Mouse (Mus musculus) embryo, embryonic 9.5 days (tissue): ENCODE results near the gene Eppin.
"Not testable (repeated sequence)": the region's sequence is repeated elsewhere in the genome, so short reads cannot be mapped to it uniquely, and the experiment has no call there.

Experiments
- DNase-seq: peaks from one replicate; pipeline ENCODE4 v3.0.0-alpha.2; 2017; ENCODE audit errors: extremely low spot score

Eppin gene

GRCm38 (mm10) chr2:164593494-164593893, at the start of gene Eppin:
TSS of gene Eppin (minus strand) at chr2:164593594.
- no peak for DNase-seq

GRCm38 (mm10) chr2:164641881-164642673, 48.7 kb upstream of the Eppin start:
- DNase-seq: no peak

DNA sequence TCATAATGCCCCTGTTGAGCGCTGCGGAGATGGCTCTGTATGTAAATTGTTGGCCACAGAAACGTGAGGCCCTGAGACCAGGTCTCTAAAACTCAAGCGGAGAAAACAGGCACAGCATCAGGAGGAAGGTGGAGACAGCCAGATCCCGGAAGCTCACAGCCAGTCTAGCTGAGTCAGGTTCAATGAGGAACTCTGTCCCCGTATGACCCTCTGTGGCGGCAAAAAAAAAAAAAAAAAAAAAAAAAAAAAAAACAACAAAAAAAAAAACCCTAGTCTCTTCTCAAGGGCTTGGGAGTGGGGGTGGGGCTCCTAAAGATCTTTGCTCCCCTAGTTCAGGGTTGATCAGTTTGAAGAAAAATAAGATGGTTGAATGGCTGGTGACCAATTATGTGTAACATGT, 47.7 kb upstream of the Eppin start:
- no peak for DNase-seq

GRCm38 (mm10) chr2:164638696-164639095, 45.3 kb upstream of the Eppin start, which contains the start of gene Wfdc16:
TSS of gene Wfdc16 (minus strand) at chr2:164638796.
- no peak for DNase-seq

DNA sequence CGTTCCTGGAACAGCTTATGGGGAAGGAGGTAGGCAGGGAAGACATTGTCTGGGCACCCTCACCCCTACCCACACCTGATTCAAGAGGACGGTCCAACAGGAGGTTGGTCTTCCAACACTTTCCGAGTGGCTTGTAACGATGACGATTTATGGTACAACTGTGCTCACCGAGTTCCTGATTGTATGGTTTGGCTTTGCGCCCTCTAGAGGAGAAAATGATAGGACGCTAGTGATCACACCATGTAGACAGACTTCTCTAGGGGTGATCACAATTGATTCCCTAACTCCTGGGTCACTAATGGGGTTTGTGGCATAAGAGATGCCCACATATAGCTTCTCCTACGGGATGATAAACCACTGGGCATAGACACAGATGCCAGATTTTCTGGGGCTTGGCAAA, 41.9 kb upstream of the Eppin start:
- DNase-seq: peak; percentile 4

- no peak for DNase-seq
These were observed 28.4 kb upstream of the Eppin start for GRCm38 (mm10) chr2:164621775-164622174.

DNA sequence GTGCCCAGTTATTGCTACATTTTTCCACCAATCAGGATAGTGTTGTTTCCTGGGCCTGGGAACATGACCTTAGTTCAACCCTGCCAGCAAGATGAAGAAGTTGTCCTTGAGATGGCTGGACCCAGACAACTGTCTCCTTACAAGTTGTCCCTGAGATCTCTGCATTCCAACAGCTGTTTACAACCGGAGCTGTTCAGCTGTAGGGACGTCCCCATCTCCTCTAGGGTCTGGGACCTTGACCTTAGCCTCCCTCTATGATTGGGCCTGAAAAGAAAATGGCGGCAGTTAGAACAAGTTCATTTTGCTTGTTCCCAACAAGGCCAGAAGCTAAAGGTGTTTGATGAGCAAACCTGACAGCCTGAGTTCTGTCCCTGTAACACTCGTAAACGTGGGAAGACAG, 25.7 kb upstream of the Eppin start:
- DNase-seq: no peak

GRCm38 (mm10) chr2:164615386-164615785, 22.0 kb upstream of the Eppin start:
- DNase-seq: no peak

GRCm38 (mm10) chr2:164613471-164613870, 20.1 kb upstream of the Eppin start, which contains the start of the genes Wfdc6b and Wfdc8:
TSS of gene Wfdc6b (plus strand) at chr2:164613522.
TSS of gene Wfdc8 (minus strand) at chr2:164613626.
- DNase-seq: not testable (repeated sequence)

DNA sequence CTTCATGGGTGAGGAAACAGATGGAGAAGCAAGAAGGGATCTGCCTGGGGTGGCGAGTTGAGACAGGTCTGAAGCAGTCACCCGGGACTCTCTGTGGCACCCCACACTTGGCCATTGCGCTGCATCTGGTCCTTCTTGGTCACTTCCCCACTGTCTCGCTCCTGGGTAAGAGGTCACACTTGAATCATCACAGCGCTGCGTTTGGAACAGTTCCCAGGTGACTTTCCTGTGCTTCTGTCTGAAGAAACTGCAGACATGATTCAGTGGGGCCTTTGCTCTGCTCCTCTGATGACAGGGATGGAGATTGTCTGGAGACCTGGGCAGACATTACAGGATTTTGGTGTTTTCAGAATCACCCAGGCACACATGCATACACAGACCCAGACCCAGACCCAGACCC, 15.4 kb upstream of the Eppin start:
- no peak for DNase-seq

- DNase-seq: no peak
These were observed 11.0 kb upstream of the Eppin start for GRCm38 (mm10) chr2:164604411-164604810.

- no peak for DNase-seq
These were observed 10.1 kb upstream of the Eppin start for GRCm38 (mm10) chr2:164603482-164603881.

DNA sequence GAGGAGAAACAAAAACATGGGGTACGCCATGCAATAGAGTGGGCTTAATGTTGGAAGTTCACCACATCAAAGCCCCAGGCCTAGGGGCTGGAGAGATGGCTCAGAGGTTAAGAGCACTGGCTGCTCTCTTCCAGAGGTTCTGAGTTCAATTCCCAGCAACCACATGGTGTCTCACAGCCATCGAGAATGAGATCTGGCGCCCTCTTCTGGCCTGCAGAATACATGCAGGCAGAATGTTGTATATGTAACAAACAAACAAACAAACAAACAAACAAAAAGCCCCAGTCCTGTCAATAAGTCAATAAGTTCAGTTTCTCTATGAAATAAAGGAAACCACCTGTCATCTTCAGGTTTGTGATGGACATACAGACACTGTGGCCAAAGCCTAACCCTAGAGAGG, 6.8 kb upstream of the Eppin start:
- no peak for DNase-seq

GRCm38 (mm10) chr2:164592014-164592413, 1.4 kb downstream of the Eppin start:
- DNase-seq: peak; percentile 63

DNA sequence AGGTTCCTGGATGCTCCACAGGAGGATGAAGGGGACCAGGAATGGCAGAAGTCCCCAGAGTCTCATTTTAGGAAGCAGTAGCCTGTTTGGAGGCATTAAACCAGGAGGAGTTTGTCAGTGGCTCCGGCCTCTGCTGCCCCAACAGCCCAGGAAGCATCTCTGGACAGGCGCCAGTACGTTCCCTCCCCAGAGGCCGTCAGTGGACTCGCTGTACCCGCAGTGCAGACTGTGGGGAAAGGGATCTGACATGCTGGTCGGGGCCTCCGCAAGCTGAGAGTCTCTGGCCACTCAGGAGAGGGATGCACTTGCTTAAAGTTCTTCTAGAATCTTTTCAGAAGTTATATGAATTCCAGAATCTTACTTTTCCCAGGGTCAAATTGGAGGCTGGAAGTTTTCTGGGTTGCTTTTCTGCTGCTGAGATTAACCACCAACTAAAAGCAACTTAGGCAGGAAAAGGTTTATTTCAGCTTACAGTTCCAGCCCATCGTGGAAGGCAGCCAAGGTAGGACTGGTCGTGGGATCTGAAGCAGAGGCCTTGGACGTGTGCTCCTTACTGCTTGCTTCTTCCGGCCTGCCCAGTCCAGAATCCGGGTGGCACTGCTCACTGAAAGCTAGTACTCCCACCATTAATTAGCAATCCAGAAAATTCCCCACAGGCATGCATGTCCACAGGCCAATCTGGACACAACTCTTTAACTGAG, 8.2 kb downstream of the Eppin start, which contains the start of gene Wfdc6a:
Gene Wfdc6a, minus strand, starts transcription at position 423 of the 701 bp plus-strand sequence.
- not testable (repeated sequence) for DNase-seq

- DNase-seq: not testable (repeated sequence)
These were observed 20.0 kb downstream of the Eppin start, which contains the start of gene Spint3 for GRCm38 (mm10) chr2:164573359-164573758. TSS of gene Spint3 (minus strand) at chr2:164573459.

- no peak for DNase-seq
These were observed 25.9 kb downstream of the Eppin start for GRCm38 (mm10) chr2:164567460-164567859.

DNA sequence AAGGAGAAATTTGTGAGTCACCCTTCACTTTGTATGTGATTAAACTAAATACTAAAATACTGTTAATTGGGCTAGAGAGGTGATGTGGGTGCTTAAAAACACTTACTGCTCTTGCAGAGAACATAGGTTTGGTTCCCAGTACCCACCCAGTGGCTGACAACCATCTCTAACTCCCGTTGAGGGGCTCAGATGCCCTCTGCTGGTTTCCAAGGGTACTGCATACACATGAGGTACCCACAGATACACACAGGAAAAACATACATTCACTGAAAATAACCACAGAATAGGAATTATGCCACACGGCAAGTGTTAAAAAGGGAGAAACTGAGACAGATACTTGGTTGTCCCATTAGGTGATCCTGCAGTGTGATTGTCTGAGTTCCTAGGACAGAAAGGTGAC, 26.4 kb downstream of the Eppin start:
- no peak for DNase-seq

DNA sequence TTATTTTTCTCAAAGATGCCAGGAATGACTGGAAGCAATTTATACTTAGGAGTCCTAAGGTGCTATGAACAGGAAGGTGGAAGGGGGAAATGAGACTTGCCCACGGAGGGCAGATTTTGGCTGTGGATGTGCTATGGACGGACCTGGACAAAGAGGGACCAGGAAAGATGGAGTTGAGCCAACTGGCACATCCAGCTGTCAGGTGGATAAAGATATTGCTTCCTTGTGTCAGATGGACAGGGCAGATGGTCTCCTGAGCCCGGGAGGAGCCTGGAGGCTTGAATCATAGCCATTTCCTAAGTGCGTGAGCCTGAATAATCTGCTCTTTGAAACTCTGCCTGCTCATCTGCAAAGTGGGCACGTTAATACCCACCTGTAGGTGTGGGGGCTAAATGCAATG, 29.0 kb downstream of the Eppin start:
- DNase-seq: no peak

- DNase-seq: peak; percentile 81
These were observed 29.9 kb downstream of the Eppin start for GRCm38 (mm10) chr2:164563339-164564038.

DNA sequence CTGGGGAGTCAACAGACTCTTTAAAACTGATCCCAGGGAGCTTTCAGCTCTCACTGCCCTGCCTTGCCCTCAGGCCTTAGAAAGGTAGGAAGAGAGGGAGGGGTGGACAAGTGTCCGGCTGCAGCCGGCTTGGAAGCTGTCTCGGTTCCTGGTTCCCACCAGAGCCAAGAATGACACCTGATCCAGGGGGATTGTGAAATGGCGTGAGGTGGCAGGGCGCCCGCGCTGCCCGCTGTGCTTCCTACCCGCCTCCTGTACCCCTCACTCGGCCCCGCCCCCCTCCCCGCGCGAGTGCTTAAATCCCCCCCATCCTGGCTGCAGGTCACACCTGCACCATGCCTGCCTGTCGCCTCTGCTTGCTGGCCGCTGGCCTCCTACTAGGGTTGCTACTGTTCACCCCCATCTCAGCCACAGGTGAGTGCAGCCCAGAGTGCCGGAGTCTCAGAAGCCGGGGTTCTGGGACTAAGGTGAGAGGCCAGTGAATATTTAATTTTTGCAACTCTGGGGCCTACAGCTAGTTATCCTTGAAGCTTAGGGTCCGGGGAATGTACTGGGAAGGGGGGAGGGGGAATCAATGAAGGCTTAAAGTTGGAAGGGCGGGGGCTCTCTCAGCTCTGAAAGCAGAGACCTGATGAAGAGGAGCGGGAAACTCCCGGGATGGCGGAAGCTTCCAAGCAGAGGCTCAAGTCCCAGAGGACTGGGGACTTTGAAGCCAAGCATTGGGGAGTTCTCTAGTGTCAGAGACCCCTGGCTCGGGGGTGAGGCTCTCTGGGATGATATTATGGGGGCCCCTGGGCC, 30.8 kb downstream of the Eppin start, which contains the start of gene Wfdc2:
Gene Wfdc2, plus strand, starts transcription at position 23 of the 798 bp plus-strand sequence.
- peak; percentile 55 for DNase-seq
